Mouse (Mus musculus): ENCODE results near the gene Esrrg. TPM values are rescaled to one million over a fixed set of nuclear protein-coding genes. Genes with fewer than 3 reads are reported as not detected.

Esrrg gene
- polyA plus RNA-seq, 1 experiment from 2014 or later, result 14.6 TPM

- Histone ChIP-seq H3K9ac (ENCODE audit: low read depth, low read length) (no peak overlapping the region), H3K4me2 (replicated peaks; ENCODE audit: low read depth, low read length) (no peak overlapping the region), H3K4me1 (replicated peaks; ENCODE audit: control insufficient read depth, insufficient read depth, low read length) (no peaks in the 10 kb centered on the region), H3K27ac (ENCODE audit: low read depth, low read length) (no peak overlapping the region), H3K36me3 (ENCODE audit: control insufficient read depth, insufficient read depth, low read length) (no peaks in the 10 kb centered on the region), H3K27me3 (ENCODE audit: control insufficient read depth, insufficient read depth, low read length) (no peaks in the 10 kb centered on the region), H3K9me3 (ENCODE audit: control insufficient read depth, low read length) (no peaks in the 10 kb centered on the region), H3K4me3 (ENCODE audit: low read depth, low read length) (no peak overlapping the region)
- DNase-seq (ENCODE audit: low spot score) (no peak), ATAC-seq (ENCODE audit: low FRiP score) (no peak)
- 85% methylated on average over 2 of the region's 2 CpGs for WGBS
Observed at GRCm38 (mm10) chr1:187956702-187957101, 348.1 kb downstream of the Esrrg start.

GRCm38 (mm10) chr1:187959192-187959591, 350.6 kb downstream of the Esrrg start:
- H3K9ac ChIP-seq (ENCODE audit: low read depth, low read length), result no peak overlapping the region
- no peak for ATAC-seq (ENCODE audit: low FRiP score)
- 68% methylated on average over 9 of the region's 9 CpGs for WGBS
- H3K27ac ChIP-seq (ENCODE audit: low read depth, low read length), result no peak overlapping the region
- H3K27me3 ChIP-seq (ENCODE audit: control insufficient read depth, insufficient read depth, low read length), result no peaks in the 10 kb centered on the region
- no peak overlapping the region for H3K4me3 ChIP-seq (ENCODE audit: low read depth, low read length)
- H3K4me2 ChIP-seq (replicated peaks; ENCODE audit: low read depth, low read length), result no peak overlapping the region
- no peak for DNase-seq (ENCODE audit: low spot score)
- H3K9me3 ChIP-seq (ENCODE audit: control insufficient read depth, low read length), result no peaks in the 10 kb centered on the region
- no peaks in the 10 kb centered on the region for H3K4me1 ChIP-seq (replicated peaks; ENCODE audit: control insufficient read depth, insufficient read depth, low read length)
- H3K36me3 ChIP-seq (ENCODE audit: control insufficient read depth, insufficient read depth, low read length), result no peaks in the 10 kb centered on the region

- H3K4me1 ChIP-seq (replicated peaks; ENCODE audit: control insufficient read depth, insufficient read depth, low read length), result no peaks in the 10 kb centered on the region
- H3K4me2 ChIP-seq (replicated peaks; ENCODE audit: low read depth, low read length), result no peak overlapping the region
- no peaks in the 10 kb centered on the region for H3K36me3 ChIP-seq (ENCODE audit: control insufficient read depth, insufficient read depth, low read length)
- H3K9ac ChIP-seq (ENCODE audit: low read depth, low read length), result no peak overlapping the region
- DNase-seq (ENCODE audit: low spot score) (no peak), ATAC-seq (ENCODE audit: low FRiP score) (no peak)
- H3K4me3 ChIP-seq (ENCODE audit: low read depth, low read length), result no peak overlapping the region
- H3K9me3 ChIP-seq (ENCODE audit: control insufficient read depth, low read length), result no peaks in the 10 kb centered on the region
- H3K27ac ChIP-seq (ENCODE audit: low read depth, low read length), result no peak overlapping the region
- no peaks in the 10 kb centered on the region for H3K27me3 ChIP-seq (ENCODE audit: control insufficient read depth, insufficient read depth, low read length)
- WGBS, result 87% methylated on average over 5 of the region's 5 CpGs
Observed at GRCm38 (mm10) chr1:187961452-187961851, 352.9 kb downstream of the Esrrg start.

- Histone ChIP-seq H3K27me3 (ENCODE audit: control insufficient read depth, insufficient read depth, low read length) (no peaks in the 10 kb centered on the region), H3K4me1 (replicated peaks; ENCODE audit: control insufficient read depth, insufficient read depth, low read length) (no peaks in the 10 kb centered on the region), H3K36me3 (ENCODE audit: control insufficient read depth, insufficient read depth, low read length) (no peaks in the 10 kb centered on the region), H3K4me3 (ENCODE audit: low read depth, low read length) (no peak overlapping the region), H3K9me3 (ENCODE audit: control insufficient read depth, low read length) (no peaks in the 10 kb centered on the region), H3K27ac (ENCODE audit: low read depth, low read length) (no peak overlapping the region), H3K9ac (ENCODE audit: low read depth, low read length) (no peak overlapping the region), H3K4me2 (replicated peaks; ENCODE audit: low read depth, low read length) (no peak overlapping the region)
- ATAC-seq (ENCODE audit: low FRiP score) (no peak), DNase-seq (ENCODE audit: low spot score) (no peak)
- 63% methylated on average over 18 of the region's 18 CpGs for WGBS
Observed at GRCm38 (mm10) chr1:187964829-187965760, 356.5 kb downstream of the Esrrg start.

GRCm38 (mm10) chr1:187965921-187966320, 357.3 kb downstream of the Esrrg start:
- Histone ChIP-seq H3K4me2 (replicated peaks; ENCODE audit: low read depth, low read length) (no peak overlapping the region), H3K36me3 (ENCODE audit: control insufficient read depth, insufficient read depth, low read length) (no peaks in the 10 kb centered on the region), H3K4me1 (replicated peaks; ENCODE audit: control insufficient read depth, insufficient read depth, low read length) (no peaks in the 10 kb centered on the region), H3K9me3 (ENCODE audit: control insufficient read depth, low read length) (no peaks in the 10 kb centered on the region), H3K27ac (ENCODE audit: low read depth, low read length) (no peak overlapping the region), H3K4me3 (ENCODE audit: low read depth, low read length) (no peak overlapping the region), H3K27me3 (ENCODE audit: control insufficient read depth, insufficient read depth, low read length) (no peaks in the 10 kb centered on the region), H3K9ac (ENCODE audit: low read depth, low read length) (no peak overlapping the region)
- WGBS, result 29% methylated on average over 6 of the region's 6 CpGs
- ATAC-seq (ENCODE audit: low FRiP score), result no peak
- DNase-seq (ENCODE audit: low spot score), result no peak

GRCm38 (mm10) chr1:187968379-187968778, 359.8 kb downstream of the Esrrg start:
- WGBS, result 90% methylated on average over 4 of the region's 4 CpGs
- DNase-seq (ENCODE audit: low spot score), result no peak
- Histone ChIP-seq H3K9me3 (ENCODE audit: control insufficient read depth, low read length) (no peaks in the 10 kb centered on the region), H3K27me3 (ENCODE audit: control insufficient read depth, insufficient read depth, low read length) (no peaks in the 10 kb centered on the region), H3K9ac (ENCODE audit: low read depth, low read length) (no peak overlapping the region), H3K4me2 (replicated peaks; ENCODE audit: low read depth, low read length) (no peak overlapping the region), H3K4me3 (ENCODE audit: low read depth, low read length) (no peak overlapping the region), H3K36me3 (ENCODE audit: control insufficient read depth, insufficient read depth, low read length) (no peaks in the 10 kb centered on the region), H3K4me1 (replicated peaks; ENCODE audit: control insufficient read depth, insufficient read depth, low read length) (no peaks in the 10 kb centered on the region), H3K27ac (ENCODE audit: low read depth, low read length) (no peak overlapping the region)
- no peak for ATAC-seq (ENCODE audit: low FRiP score)

GRCm38 (mm10) chr1:187969491-187969890, 360.9 kb downstream of the Esrrg start:
- Histone ChIP-seq H3K4me1 (replicated peaks; ENCODE audit: control insufficient read depth, insufficient read depth, low read length) (no peaks in the 10 kb centered on the region), H3K36me3 (ENCODE audit: control insufficient read depth, insufficient read depth, low read length) (no peaks in the 10 kb centered on the region), H3K27ac (ENCODE audit: low read depth, low read length) (no peak overlapping the region), H3K9me3 (ENCODE audit: control insufficient read depth, low read length) (no peaks in the 10 kb centered on the region), H3K27me3 (ENCODE audit: control insufficient read depth, insufficient read depth, low read length) (no peaks in the 10 kb centered on the region), H3K4me3 (ENCODE audit: low read depth, low read length) (no peak overlapping the region), H3K4me2 (replicated peaks; ENCODE audit: low read depth, low read length) (no peak overlapping the region), H3K9ac (ENCODE audit: low read depth, low read length) (no peak overlapping the region)
- ATAC-seq (ENCODE audit: low FRiP score) (no peak), DNase-seq (ENCODE audit: low spot score) (no peak)
- 94% methylated on average over 5 of the region's 5 CpGs for WGBS

- no peaks in the 10 kb centered on the region for H3K27me3 ChIP-seq (ENCODE audit: control insufficient read depth, insufficient read depth, low read length)
Observed at GRCm38 (mm10) chr1:187974396-187974795, 365.8 kb downstream of the Esrrg start.

More at GRCm38 (mm10) chr1:187974396-187974795, 365.8 kb downstream of the Esrrg start:
- Histone ChIP-seq H3K4me1 (replicated peaks; ENCODE audit: control insufficient read depth, insufficient read depth, low read length) (no peaks in the 10 kb centered on the region), H3K36me3 (ENCODE audit: control insufficient read depth, insufficient read depth, low read length) (no peaks in the 10 kb centered on the region), H3K9ac (ENCODE audit: low read depth, low read length) (no peak overlapping the region), H3K9me3 (ENCODE audit: control insufficient read depth, low read length) (no peaks in the 10 kb centered on the region), H3K27ac (ENCODE audit: low read depth, low read length) (no peak overlapping the region), H3K4me3 (ENCODE audit: low read depth, low read length) (no peak overlapping the region), H3K4me2 (replicated peaks; ENCODE audit: low read depth, low read length) (no peak overlapping the region)
- DNase-seq (ENCODE audit: low spot score) (peak; percentile 72), ATAC-seq (ENCODE audit: low FRiP score) (0 out of 2 replicates have a peak, but pooled peaks have one; percentile 38)
- 15% methylated on average over 9 of the region's 9 CpGs for WGBS

All from hindbrain, embryonic 11.5 days (tissue).